ENCODE assay signal across 27 mouse cellular contexts in genomic region chr17:5688669-5689068, GRCm38 (mm10).
"Had no signal": no experiment of that assay in that cellular context is flagged by ENCODE, and none has a peak within 500 bp of the region (broad histone marks: within the 10 kb centered on the region; RNA-seq: fewer than 3 reads in every experiment).

No protein-coding gene starts in this region.

- H3K4me1 ChIP-seq: limb, embryonic 10.5 days; limb, embryonic 12.5 days; liver, embryonic 12.5 days; liver, embryonic 15.5 days; midbrain, embryonic 10.5 days; midbrain, embryonic 12.5 days; midbrain, embryonic 13.5 days; midbrain, embryonic 15.5 days; neural tube, embryonic 12.5 days; neural tube, embryonic 13.5 days had no signal

- H3K27me3 ChIP-seq: limb, embryonic 12.5 days; limb, embryonic 13.5 days; limb, embryonic 15.5 days; liver, embryonic 12.5 days; liver, embryonic 13.5 days; liver, embryonic 15.5 days; lung, embryonic 15.5 days; midbrain, embryonic 12.5 days; midbrain, embryonic 13.5 days; midbrain, embryonic 15.5 days; neural tube, embryonic 12.5 days; neural tube, embryonic 13.5 days had no signal

- DNase-seq: layer of hippocampus, postnatal 36 days; left cerebral cortex, postnatal 4 days; liver; liver, embryonic 13.5 days; liver, postnatal 0 days; lung, postnatal 14 days; midbrain, embryonic 14.5 days had no signal

- H3K36me3 ChIP-seq: limb, embryonic 10.5 days; limb, embryonic 12.5 days; limb, embryonic 13.5 days; limb, embryonic 15.5 days; lung, embryonic 15.5 days; midbrain, embryonic 10.5 days; midbrain, embryonic 12.5 days; midbrain, embryonic 13.5 days; midbrain, embryonic 15.5 days; neural tube, embryonic 12.5 days; neural tube, embryonic 13.5 days had no signal

- H3K9me3 ChIP-seq: limb, embryonic 10.5 days; limb, embryonic 12.5 days; limb, embryonic 13.5 days; limb, embryonic 15.5 days; liver, embryonic 12.5 days; liver, embryonic 13.5 days; liver, embryonic 15.5 days; lung, embryonic 15.5 days; midbrain, embryonic 10.5 days; midbrain, embryonic 12.5 days; midbrain, embryonic 13.5 days; midbrain, embryonic 15.5 days; neural tube, embryonic 12.5 days; neural tube, embryonic 13.5 days had no signal

- H3K4me2 ChIP-seq: limb, embryonic 12.5 days; limb, embryonic 13.5 days; limb, embryonic 15.5 days; liver, embryonic 11.5 days; liver, embryonic 12.5 days; liver, embryonic 13.5 days; liver, embryonic 15.5 days; lung, embryonic 15.5 days; midbrain, embryonic 11.5 days; midbrain, embryonic 12.5 days; midbrain, embryonic 13.5 days; midbrain, embryonic 15.5 days; neural tube, embryonic 12.5 days; neural tube, embryonic 13.5 days had no signal

- ATAC-seq: liver, embryonic 12.5 days; liver, postnatal 0 days; midbrain, embryonic 13.5 days; midbrain, embryonic 15.5 days; midbrain, embryonic 16.5 days had no signal

- H3K9ac ChIP-seq: limb, embryonic 12.5 days; limb, embryonic 13.5 days; limb, embryonic 15.5 days; liver, embryonic 12.5 days; liver, embryonic 13.5 days; liver, embryonic 14.5 days; liver, embryonic 15.5 days; liver, postnatal 0 days; lung, embryonic 15.5 days; midbrain, embryonic 12.5 days; midbrain, embryonic 13.5 days; midbrain, embryonic 15.5 days; neural tube, embryonic 12.5 days; neural tube, embryonic 13.5 days had no signal

- H3K4me3 ChIP-seq: left cerebral cortex, adult 2 months; limb, embryonic 10.5 days; limb, embryonic 12.5 days; limb, embryonic 13.5 days; limb, embryonic 15.5 days; liver, embryonic 12.5 days; liver, embryonic 13.5 days; liver, embryonic 15.5 days; lung, embryonic 15.5 days; midbrain, embryonic 10.5 days; midbrain, embryonic 12.5 days; midbrain, embryonic 13.5 days; midbrain, embryonic 15.5 days; myocyte; neural tube, embryonic 12.5 days; neural tube, embryonic 13.5 days had no signal

- H3K27ac ChIP-seq: left cerebral cortex, adult 2 months; limb, embryonic 10.5 days; limb, embryonic 12.5 days; limb, embryonic 13.5 days; limb, embryonic 15.5 days; liver, embryonic 12.5 days; liver, embryonic 13.5 days; liver, embryonic 14.5 days; liver, embryonic 15.5 days; lung, embryonic 15.5 days; macrophage; midbrain, embryonic 10.5 days; midbrain, embryonic 12.5 days; midbrain, embryonic 13.5 days; midbrain, embryonic 15.5 days; neural tube, embryonic 12.5 days; neural tube, embryonic 13.5 days had no signal
